Comparison of ENCODE assay signal across 19 mouse cellular contexts in the genomic region with DNA sequence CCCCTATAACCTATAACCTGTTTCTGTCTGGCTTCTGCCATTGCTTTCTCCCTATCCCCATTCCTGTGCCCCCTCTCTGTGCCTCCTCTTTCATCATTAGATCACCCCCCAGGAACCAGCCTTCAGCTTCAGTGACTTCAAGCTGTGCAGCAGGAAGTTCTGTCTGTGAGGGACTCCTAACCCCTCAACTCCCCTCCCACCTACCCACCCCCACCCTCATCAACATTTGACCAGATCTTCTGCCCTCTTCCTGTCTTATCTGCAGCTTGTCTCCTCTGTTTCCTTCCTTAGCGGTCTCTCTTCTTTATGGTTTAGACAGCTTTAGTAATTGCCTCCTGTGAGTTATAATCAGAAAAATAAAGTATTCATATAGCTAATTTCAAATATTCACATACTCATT.
A peak's percentile ranks its signal among the peaks of the same experiment; 100 is the strongest.
DNase-seq lines count a peak whose midpoint lies in the region; ATAC-seq and TF ChIP-seq lines count a peak whose summit lies in the region.
"Had no signal": no experiment of that assay in that cellular context is flagged by ENCODE, and none has a peak within 500 bp of the region (broad histone marks: within the 10 kb centered on the region; RNA-seq: fewer than 3 reads in every experiment).

No protein-coding gene starts in this region.

- DNase-seq in midbrain, embryonic 11.5 days (ENCODE audit: low spot score, missing footprints): peak; percentile 47
- peak; percentile 10 for DNase-seq in MEL (ENCODE audit: low read depth, low spot score)
- DNase-seq in thymus, postnatal 4 days: peak; percentile 18
- DNase-seq: B cell, adult 2 months; cerebellum, adult 9-11 months; heart, postnatal 14 days; kidney, postnatal 36 days; left cerebral cortex, postnatal 4 days; liver had no signal

- no peaks in the 10 kb centered on the region for H3K27me3 ChIP-seq in midbrain, embryonic 11.5 days (ENCODE audit: control insufficient read depth, insufficient read depth, low read length)
- H3K27me3 ChIP-seq in midbrain, embryonic 16.5 days (ENCODE audit: control insufficient read depth, insufficient read depth, low read depth, low read length): no peaks in the 10 kb centered on the region
- no peaks in the 10 kb centered on the region for H3K27me3 ChIP-seq in MEL (ENCODE audit: control insufficient read depth in 1 of 2, insufficient read depth in 2 of 2, low read length in 2 of 2)
- H3K27me3 ChIP-seq: forebrain, embryonic 12.5 days; hindbrain, embryonic 12.5 days; intestine, embryonic 15.5 days had no signal

- no peaks in the 10 kb centered on the region for H3K36me3 ChIP-seq in midbrain, embryonic 11.5 days (ENCODE audit: control insufficient read depth, insufficient read depth, low read length)
- no peaks in the 10 kb centered on the region for H3K36me3 ChIP-seq in midbrain, embryonic 16.5 days (ENCODE audit: control insufficient read depth, insufficient read depth, low read length)
- peaks cover 0 to 2% of the 10 kb centered on the region in 2 experiments; a peak in 2 of 4 replicates for H3K36me3 ChIP-seq in MEL (ENCODE audit: control insufficient read depth in 1 of 2, insufficient read depth in 2 of 2, low read length in 2 of 2)
- H3K36me3 ChIP-seq: forebrain, embryonic 12.5 days; heart, embryonic 10.5 days; hindbrain, embryonic 12.5 days; intestine, embryonic 15.5 days had no signal

- no peak overlapping the region for H3K4me2 ChIP-seq in midbrain, embryonic 11.5 days
- H3K4me2 ChIP-seq in midbrain, embryonic 16.5 days (ENCODE audit: low read length): no peak overlapping the region
- H3K4me2 ChIP-seq: forebrain, embryonic 12.5 days; hindbrain, embryonic 12.5 days; intestine, embryonic 15.5 days had no signal

- no peak overlapping the region for H3K27ac ChIP-seq in midbrain, embryonic 11.5 days (ENCODE audit: low read depth, low read length)
- no peak overlapping the region for H3K27ac ChIP-seq in midbrain, embryonic 16.5 days (ENCODE audit: low read length)
- H3K27ac ChIP-seq in MEL (ENCODE audit: control insufficient read depth, low read depth, low read length): no peak overlapping the region
- H3K27ac ChIP-seq: forebrain, embryonic 12.5 days; hindbrain, embryonic 12.5 days; intestine, embryonic 15.5 days; left cerebral cortex, adult 2 months had no signal

- H3K9ac ChIP-seq in midbrain, embryonic 11.5 days (ENCODE audit: low read length): no peak overlapping the region
- H3K9ac ChIP-seq in midbrain, embryonic 16.5 days (ENCODE audit: low read depth, low read length): no peak overlapping the region
- H3K9ac ChIP-seq in MEL (ENCODE audit: control insufficient read depth, low read depth, low read length, poor library complexity, severe bottlenecking): no peak overlapping the region
- H3K9ac ChIP-seq: forebrain, embryonic 12.5 days; hindbrain, embryonic 12.5 days; intestine, embryonic 15.5 days had no signal

- no peak for TF ChIP-seq POLR2A in MEL (IDR thresholded peaks at IDR 0.05; ENCODE audit: control insufficient read depth in 1 of 2, insufficient read depth in 1 of 2, low read depth in 1 of 2, low read length in 2 of 2, poor library complexity in 1 of 2)

- no peaks in the 10 kb centered on the region for H3K4me1 ChIP-seq in midbrain, embryonic 11.5 days (ENCODE audit: control insufficient read depth, insufficient read depth, low read length)
- H3K4me1 ChIP-seq in midbrain, embryonic 16.5 days (ENCODE audit: control insufficient read depth, insufficient read depth, low read length): no peaks in the 10 kb centered on the region
- H3K4me1 ChIP-seq in MEL (ENCODE audit: control insufficient read depth in 1 of 2, insufficient read depth in 2 of 2, low read length in 2 of 2): peaks cover 0 to 12% of the 10 kb centered on the region in 2 experiments; a peak in 3 of 4 replicates
- H3K4me1 ChIP-seq: forebrain, embryonic 12.5 days; hindbrain, embryonic 12.5 days; intestine, embryonic 15.5 days had no signal

- TF ChIP-seq EP300 in MEL (IDR thresholded peaks at IDR 0.05; ENCODE audit: low read depth in 1 of 2, low read length in 2 of 2): 0 out of 4 replicates have a peak, but pooled peaks of 1 of the 2 experiments have one; percentile 6

- TF ChIP-seq RAD21 in MEL (IDR thresholded peaks at IDR 0.05; ENCODE audit: low read depth, low read length): no peak

- no peaks in the 10 kb centered on the region for H3K9me3 ChIP-seq in midbrain, embryonic 11.5 days (ENCODE audit: control insufficient read depth, low read length)
- no peaks in the 10 kb centered on the region for H3K9me3 ChIP-seq in midbrain, embryonic 16.5 days (replicated peaks; ENCODE audit: control insufficient read depth, low read length, poor library complexity, severe bottlenecking)
- H3K9me3 ChIP-seq in MEL (replicated peaks; ENCODE audit: insufficient read depth, low read length): no peaks in the 10 kb centered on the region
- H3K9me3 ChIP-seq: forebrain, embryonic 12.5 days; heart, embryonic 10.5 days; hindbrain, embryonic 12.5 days; intestine, embryonic 15.5 days had no signal

- ATAC-seq in midbrain, embryonic 11.5 days (ENCODE audit: low FRiP score): no peak
- no peak for ATAC-seq in midbrain, embryonic 16.5 days
- peak; percentile 58 for ATAC-seq in granulocyte monocyte progenitor cell, adult 5-6 weeks (replicated peaks; ENCODE audit: poor library complexity, severe bottlenecking)
- no peak for ATAC-seq in erythroid progenitor cell, adult 5-6 weeks (replicated peaks; ENCODE audit: low FRiP score, poor library complexity, severe bottlenecking)
- ATAC-seq in cerebellum, adult (ENCODE audit: insufficient number of reproducible peaks, low FRiP score, low TSS enrichment): no peak
- ATAC-seq: intestine, embryonic 15.5 days; lung, postnatal 0 days had no signal

- no peak for TF ChIP-seq CTCF in MEL (IDR thresholded peaks at IDR 0.05 in 2 of 3, conservative IDR thresholded peaks at IDR 0.05 in 1 of 3; ENCODE audit: control insufficient read depth in 1 of 3, insufficient read depth in 1 of 3, low read depth in 2 of 3, low read length in 3 of 3, poor library complexity in 1 of 3, severe bottlenecking in 1 of 3)

- H3K79me2 ChIP-seq in MEL (ENCODE audit: control insufficient read depth, insufficient read depth, low read length, poor library complexity): no peaks in the 10 kb centered on the region

- WGBS in midbrain, embryonic 11.5 days: 50% methylated on average over 1 of the region's 1 CpGs
- 62% methylated on average over 1 of the region's 1 CpGs for WGBS in midbrain, embryonic 16.5 days

- H3K4me3 ChIP-seq in midbrain, embryonic 11.5 days (ENCODE audit: low read depth, low read length): no peak overlapping the region
- no peak overlapping the region for H3K4me3 ChIP-seq in midbrain, embryonic 16.5 days (ENCODE audit: low read depth, low read length)
- no peak overlapping the region for H3K4me3 ChIP-seq in MEL (ENCODE audit: control insufficient read depth in 1 of 2, insufficient read depth in 1 of 2, low read depth in 2 of 2, low read length in 2 of 2)
- H3K4me3 ChIP-seq: forebrain, embryonic 12.5 days; heart, embryonic 10.5 days; hindbrain, embryonic 12.5 days; intestine, embryonic 15.5 days; left cerebral cortex, adult 2 months had no signal

TF ChIP-seq in MEL, 35 proteins besides CTCF, POLR2A, EP300 and RAD21:
- no peak for TF ChIP-seq UBTF (IDR thresholded peaks at IDR 0.05; ENCODE audit: borderline replicate concordance, insufficient read depth, low read depth, low read length)
- no peak for TF ChIP-seq ZKSCAN1 (IDR thresholded peaks at IDR 0.05; ENCODE audit: low read depth, low read length)
- no peak for TF ChIP-seq ZMIZ1 (IDR thresholded peaks at IDR 0.05; ENCODE audit: low read depth, low read length)
- TF ChIP-seq NELFE (IDR thresholded peaks at IDR 0.05; ENCODE audit: low read depth, low read length): no peak
- no peak for TF ChIP-seq MYC (IDR thresholded peaks at IDR 0.05; ENCODE audit: low read depth, low read length)
- no peak for TF ChIP-seq MEF2A (IDR thresholded peaks at IDR 0.05; ENCODE audit: extremely low read depth, insufficient replicate concordance, low read depth, low read length, poor library complexity, severe bottlenecking)
